Mouse (Mus musculus) CD4-positive, CD25-positive, alpha-beta regulatory T cell, adult 2 months (primary cell): Measurements from ENCODE around the gene Nthl1.

Source experiments
- DNase-seq: peaks from one replicate; pipeline ENCODE4 v3.0.0-alpha.2; 2012; ENCODE audit warnings: low read depth, low spot score

The Nthl1 gene

DNA sequence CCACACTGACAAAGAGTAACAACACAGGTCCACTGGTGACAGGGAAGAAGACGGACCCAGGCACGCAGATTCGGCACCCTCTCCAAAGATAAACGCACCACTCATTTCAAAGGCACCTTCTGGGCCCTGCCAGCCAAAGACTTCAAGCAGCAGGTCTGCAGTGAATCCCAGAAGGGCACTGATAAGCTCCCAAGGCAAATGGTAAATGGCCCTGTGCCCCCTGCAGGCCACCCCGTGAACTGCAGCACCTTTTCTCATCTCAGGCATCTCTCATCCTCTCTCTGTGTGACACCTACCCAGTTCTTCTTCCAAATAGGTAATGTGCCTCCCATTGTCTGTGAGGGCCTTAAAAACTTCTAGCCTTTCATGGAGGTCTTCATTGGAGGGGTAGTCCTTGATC lies 3.8 kb upstream of the Nthl1 start:
- peak; percentile 82 for DNase-seq

DNA sequence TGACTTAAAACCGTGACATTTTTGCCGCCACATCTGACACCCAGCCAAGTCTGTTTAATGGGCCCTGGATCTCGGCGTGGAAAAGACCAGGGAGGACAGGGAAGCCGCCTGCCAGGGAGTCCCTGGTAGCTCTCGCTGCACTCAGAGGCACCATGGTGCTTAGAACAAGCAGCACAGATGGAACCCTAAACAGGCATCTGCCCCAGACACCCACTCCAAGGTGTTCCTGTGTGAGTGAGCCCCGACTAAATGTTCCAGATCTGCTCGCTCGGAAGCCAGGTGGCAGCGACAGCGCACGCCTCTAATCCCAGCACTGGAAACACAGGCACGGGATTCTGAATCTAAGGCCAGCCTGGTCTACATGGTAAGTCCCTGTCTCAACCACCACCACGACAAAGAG lies 2.4 kb upstream of the Nthl1 start:
- no peak for DNase-seq

DNA sequence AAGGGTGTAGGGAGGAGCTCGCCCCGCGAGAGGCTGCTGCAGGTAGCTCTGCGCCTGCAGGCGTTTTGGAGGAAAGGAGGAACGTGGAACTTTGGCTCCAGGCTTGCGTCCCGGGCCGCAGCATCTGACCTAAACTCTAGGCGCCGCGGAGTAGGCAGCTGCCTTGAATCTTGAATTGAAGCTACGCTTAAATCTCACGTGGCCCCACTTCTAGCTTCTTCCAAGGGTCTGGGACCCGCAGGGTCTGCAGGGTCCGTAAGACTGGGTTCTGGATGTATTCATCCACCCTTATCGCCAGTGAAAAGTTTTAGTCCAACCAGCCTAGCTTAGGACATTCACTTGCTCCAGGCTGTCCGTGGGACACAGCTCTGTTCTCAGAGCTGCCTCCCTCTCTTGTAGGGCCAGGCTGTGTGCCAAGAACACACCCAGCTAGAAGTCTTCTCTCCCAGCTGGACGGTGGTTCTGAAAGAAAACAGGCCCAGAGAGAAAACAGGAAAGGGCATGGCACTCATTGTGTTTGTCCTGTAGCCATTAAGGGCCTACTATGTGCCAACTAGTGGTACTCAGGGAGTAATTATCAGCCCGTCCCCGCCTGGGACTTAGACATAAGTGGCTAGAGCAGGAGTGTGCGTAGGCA lies 451 bp downstream of the Nthl1 start:
- DNase-seq: no peak

DNA sequence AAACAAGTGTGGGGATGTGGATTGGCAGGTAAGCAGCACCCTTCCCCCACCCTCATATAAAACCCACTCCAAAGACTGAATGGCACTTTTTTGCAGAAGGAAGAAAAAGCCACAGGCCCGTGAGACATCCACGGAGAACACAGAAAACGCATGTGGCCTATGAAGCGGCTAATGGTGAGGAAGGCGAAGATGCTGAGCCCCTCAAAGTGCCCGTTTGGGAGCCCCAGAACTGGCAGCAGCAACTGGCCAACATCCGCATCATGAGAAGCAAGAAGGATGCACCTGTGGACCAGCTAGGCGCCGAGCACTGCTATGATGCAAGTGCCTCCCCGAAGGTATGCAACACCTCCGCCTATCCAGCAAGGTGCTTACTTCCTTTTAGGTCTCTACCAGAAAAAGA lies 1.4 kb downstream of the Nthl1 start:
- DNase-seq: no peak

DNA sequence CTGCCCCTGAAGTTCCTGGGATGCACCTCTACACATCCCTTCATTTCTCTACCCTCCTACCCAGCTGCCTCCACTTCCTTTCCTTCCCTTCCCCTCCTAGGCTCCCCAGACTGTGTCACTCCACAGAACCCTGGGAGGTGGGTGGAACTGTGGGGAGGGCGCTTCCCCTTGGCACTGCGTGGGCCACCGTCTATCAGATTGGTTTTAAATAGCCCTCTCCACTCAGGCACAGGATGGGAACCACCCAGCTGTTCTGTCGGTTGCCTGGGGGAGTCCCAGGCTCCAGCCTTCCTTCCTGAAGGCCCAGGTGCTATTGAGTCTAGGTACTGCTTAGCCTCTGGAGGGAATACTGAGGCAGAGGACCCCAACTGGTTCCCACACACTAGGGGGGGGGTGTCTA lies 2.5 kb downstream of the Nthl1 start:
- no peak for DNase-seq

DNA sequence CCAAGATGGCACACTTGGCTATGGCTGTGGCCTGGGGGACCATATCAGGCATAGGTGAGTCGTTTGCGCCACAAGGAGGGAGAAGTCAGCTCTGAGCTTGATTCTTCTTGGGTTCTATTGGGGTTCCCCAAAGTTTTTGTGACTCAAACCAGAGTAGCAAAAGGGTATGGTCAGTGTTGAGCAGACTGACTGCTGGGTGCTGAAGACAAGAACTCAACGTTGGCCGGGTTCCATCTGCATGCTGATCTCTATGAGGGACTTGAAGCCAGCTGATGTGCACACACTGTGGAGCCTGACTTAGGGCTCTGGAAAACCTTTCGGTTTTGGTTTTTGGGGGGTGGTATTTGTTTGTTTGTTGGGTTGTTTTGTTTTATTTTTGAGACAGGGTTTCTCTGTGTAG lies 3.2 kb downstream of the Nthl1 start:
- no peak for DNase-seq

DNA sequence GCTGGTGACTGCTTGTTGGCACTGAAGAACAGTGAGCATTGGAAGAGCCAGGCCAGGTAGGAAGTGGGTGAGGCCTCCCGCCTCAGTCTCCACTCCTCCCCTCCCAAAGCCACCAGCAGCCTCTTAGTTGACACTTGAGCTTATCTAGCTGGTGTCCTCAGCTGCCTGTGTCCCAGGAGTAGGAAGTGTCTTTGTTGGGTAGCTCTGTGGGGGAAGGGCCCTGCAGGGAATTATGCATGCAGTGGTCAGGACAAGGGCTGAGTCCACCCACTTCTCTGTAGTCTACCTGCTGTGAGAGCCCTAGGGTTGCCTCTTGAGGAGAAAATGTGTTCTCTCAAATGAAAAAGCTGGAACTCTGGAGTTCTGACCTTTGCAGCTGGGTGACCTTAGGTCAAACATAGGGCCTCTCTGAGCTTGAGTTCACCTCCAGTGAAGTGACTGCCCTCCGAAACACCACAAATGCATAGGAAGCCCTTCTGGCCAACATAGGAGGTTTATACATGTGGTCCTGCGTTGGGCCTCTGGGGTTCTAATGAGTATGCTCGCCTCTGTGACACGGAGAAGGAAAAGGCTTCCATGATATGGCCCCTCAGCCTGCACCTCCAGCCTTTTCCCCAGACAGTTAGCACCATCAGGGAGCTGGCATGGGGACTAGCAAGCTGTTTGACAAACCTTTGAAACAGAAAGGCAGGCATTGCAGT lies 4.5 kb downstream of the Nthl1 start:
- no peak for DNase-seq

DNA sequence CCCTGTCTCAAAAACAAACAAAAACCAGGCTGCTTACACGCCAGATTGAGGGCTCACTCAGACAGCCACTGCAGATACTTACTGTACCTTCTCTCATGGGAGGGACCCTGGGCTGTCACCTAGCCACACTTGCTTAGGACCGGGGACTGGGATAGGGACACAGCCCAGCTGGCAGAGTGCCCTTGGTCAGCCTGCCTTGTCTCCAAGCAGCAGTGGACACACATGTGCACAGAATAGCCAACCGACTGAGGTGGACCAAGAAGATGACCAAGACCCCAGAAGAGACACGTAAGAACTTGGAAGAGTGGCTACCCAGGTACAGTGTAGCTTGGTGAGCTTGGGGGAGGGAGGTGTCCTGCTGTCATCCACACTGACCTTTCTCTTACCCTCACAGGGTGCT lies 5.7 kb downstream of the Nthl1 start:
- no peak for DNase-seq

DNA sequence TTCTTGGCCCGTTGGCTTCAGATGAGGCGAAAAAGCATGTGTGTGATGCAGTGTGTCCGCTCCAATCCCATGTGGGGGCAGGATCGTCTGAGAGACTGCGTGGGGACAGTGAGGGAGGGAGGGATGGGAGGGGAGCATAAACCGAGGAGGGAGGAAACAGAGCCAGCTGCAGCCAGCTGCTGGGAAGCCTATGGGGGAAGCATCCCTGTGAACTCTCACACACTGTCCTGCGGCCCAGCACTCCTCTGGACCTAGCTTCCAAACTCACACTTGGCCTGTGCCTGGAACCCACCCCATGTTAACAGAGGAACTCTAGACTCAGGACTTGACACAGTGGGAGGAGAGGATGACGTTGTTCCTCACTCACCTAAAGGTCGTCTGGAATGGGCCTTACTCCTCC lies 6.4 kb downstream of the Nthl1 start:
- no peak for DNase-seq

DNA sequence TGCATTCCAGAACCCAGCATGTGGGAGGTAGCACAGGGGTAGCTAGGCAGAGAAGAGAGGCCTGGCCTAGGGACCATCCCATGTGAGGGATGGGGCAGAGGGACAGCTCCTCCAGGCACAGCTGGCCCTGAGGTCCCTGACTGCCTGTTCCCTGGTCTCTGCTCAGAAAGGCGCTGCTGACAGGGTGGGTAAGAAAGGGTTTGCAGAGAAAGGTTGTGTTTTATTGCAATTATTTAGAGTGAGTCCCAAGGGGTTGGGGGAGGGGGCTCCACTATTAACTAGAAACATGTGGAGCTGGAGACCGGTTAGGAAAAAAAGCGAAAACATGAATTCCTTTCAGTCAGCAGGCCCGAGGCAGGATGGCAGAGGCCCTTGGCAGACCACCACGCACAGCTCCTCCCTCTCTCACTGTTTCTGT lies 7.1 kb downstream of the Nthl1 start:
- DNase-seq: no peak

DNA sequence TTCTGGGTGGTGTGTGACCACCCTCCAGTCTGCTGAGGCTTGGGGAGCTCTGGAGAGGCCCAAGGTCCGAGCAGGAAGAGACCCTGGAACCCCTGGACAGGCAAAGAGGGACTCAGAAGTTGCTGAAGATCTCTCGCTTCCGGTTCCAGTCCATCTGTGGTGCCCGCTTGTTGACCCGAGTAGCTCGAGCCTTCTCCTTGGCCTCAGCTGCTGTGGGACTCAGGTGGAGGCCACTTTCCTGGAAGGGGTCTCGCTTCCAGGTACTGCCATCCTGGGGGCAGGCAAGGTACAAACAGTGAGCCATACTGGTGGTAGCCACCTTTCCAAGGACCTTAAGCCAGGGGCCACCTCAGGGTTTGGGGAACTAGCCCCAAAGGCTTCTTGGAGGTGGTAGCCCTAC lies 7.6 kb downstream of the Nthl1 start:
- DNase-seq: no peak

DNA sequence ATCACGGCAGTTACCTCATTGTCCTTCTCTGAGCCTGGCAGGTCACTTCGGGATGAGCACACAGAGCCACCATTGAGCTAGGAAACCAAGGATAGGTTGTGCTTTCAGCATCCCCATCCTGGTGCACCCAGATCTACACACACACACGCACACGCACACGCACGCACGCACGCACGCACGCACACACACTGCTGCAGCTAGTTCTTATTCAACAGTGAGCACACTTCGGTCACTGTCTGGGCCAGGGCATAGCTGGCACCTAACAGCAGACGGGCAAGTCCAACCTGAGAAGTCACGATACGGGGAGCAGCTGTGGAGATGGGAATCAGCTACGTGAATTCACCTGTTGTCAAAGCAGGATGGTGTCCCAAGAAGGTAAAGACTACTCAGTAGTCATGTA lies 8.1 kb downstream of the Nthl1 start:
- no peak for DNase-seq

DNA sequence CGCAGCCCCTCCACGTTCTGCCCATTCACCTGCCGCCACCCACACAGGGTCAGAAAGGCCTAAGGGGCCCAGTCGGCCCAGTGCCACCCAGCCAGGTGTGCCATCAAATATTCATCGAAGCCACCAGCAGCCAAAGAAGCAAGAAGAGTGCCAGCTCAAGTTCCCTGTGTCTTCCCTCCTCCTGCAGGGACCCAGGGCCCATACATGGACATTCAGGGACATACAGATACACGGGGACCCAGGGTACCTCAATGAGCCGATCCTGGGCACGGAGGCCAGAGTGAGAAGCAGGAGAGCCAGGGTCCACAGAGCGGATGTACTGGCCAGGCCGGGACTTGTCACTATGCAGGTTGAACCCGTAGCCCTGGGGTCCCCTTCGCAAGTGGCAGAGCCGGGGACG lies 9.5 kb downstream of the Nthl1 start:
- DNase-seq: no peak

DNA sequence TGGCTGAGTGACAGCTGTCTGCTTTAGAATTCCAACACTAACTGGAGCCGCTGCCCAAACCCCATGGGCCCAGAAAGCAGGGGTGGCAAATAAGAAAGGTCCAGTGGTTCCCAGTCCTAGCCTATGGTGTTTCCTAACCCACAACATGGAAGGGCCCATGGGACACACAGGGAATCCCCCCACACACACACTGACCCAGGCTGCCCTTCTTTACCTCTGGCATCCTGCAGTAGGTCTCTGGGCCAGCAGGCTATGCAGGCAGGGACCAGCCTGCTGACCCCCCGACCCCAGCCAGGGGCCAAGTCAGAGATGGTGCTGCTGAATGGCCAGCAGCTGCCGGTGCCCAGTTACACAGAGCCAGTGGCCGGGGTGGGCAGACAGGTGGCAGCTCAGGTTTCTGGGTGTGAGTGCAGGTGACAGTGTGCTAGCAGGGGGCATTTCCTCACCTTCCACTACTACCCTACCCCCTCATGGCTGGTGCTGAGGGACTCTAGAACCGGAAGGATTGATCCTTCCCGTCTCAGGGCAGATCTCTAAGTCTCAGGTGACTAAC lies 10.4 kb downstream of the Nthl1 start:
- no peak for DNase-seq

DNA sequence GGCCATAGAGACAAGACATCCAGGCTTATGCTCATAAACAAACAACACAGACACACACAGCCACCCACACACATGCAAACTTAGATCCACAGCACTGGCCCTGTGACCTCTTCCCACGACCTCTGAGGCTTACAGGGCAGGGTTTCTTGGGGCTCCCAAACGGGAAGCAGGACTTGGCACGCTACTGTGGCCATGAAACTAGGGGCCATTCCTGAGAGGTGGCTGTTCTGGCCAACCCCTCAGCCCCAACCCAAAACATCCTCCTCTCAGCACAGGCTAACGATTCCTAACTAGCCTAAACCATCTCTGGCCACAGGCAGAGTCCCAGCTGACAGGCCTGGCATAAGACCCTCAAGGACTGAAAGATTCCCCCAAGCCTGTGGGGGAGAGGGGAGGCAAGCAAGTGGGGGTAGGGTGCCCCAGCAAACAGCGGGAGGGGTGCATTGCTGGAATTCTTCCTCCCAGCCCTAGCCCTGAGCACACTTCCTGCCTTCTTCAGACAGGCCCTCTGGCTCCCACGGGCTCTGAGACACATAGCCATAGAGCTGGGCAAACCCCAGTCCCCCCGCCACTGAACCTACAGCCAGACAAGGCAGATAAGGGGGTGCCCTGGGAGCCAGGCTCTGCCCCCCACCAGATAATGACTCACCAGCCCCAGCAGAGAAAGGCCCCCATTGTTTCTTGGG lies 11.7 kb downstream of the Nthl1 start:
- DNase-seq: no peak

DNA sequence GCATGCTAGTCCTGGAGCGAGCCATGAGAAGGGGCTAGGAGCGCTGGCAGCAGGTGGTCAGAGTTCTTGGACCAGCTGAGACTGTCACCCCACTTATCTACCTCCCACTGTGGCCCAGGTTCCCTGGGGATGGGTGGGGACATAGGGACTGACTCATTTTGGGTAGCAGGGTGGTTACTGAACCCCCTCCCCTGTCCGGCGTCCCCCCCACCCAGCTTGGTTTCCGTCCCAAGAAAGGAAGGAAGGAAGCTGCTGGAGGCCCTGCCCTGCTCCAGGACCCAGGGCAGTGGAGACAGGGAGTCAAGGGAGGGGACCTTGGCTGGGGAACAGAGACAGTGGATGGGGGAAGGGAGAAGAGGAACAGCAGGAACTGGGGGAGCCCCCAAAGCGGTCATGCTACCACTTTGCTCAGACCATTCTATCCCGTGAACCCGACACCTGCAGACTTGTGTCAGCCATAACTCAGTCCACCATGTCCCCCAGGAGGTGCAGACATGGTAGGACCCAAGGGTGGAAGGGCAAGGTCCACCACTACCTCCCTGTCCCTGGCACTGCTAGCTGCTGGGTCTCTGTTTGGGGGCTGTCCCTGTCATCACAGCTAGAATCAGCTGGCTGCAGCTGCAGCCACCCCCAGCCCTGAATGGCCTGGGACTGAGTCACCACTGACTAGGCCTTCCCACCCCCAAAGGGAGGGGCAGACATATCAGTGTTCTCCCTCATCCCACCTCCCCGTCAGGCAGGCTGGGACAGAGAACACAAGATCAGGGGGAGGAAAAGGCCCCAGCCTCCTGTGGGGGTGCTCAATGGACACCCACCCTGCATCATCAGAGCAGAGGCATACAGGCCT lies 12.6 kb downstream of the Nthl1 start:
- DNase-seq: no peak

DNA sequence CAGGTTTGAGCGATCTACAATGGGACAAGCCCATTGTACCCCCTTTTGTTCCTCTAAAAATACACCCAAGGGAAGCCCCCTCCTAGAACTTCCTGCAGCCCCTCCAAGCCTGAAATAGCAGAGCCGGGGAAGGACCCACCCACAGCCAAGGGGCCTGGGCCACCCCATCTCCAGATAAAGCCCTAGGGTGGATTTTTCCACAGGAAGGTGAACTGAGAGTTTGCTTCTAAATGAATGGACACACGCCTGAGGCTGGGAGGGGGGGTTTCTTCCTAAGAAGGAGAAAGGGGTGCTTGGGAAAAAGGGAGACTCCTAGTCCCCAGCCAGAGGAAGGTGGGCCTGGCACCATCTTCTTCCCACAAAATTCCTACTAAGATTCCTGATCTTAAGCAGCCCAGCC lies 13.4 kb downstream of the Nthl1 start:
- DNase-seq: no peak

DNA sequence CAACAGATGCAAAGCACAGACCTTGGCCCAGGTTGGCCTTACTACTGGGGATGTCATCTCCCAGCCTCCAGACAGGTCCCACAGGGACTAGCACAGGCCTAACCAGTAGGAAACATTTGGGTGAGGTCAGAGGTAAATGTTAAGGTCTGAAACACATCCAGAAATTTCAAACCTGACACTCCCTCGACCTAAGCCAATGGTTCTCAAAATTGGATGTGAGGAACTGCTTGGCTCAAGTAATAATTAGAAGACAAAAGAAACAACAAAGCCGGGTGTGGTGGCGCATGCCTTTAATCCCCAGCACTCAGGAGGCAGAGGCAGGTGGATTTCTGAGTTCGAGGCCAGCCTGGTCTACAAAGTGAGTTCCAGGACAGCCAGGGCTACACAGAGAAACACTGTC lies 13.9 kb downstream of the Nthl1 start:
- no peak for DNase-seq

DNA sequence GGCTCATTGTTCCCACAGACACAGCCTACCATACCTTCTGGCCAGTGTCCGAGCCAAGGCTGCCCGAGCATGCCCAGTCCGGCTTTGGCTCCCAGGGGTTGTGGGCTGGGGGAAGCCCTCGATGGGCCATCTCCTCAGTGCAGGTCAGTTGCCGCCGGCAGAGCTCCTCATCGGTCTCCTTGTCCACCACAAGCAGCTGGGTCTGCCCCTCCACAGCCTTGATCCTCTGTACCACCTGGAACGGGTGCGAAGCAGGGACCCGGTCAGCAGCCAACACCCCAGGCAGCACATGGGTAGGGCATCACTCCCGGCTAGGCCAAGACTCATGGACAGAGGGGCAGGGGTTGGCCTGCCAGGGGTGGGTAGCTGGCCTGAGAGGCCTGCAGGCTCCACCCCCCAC lies 15.0 kb downstream of the Nthl1 start:
- DNase-seq: no peak

DNA sequence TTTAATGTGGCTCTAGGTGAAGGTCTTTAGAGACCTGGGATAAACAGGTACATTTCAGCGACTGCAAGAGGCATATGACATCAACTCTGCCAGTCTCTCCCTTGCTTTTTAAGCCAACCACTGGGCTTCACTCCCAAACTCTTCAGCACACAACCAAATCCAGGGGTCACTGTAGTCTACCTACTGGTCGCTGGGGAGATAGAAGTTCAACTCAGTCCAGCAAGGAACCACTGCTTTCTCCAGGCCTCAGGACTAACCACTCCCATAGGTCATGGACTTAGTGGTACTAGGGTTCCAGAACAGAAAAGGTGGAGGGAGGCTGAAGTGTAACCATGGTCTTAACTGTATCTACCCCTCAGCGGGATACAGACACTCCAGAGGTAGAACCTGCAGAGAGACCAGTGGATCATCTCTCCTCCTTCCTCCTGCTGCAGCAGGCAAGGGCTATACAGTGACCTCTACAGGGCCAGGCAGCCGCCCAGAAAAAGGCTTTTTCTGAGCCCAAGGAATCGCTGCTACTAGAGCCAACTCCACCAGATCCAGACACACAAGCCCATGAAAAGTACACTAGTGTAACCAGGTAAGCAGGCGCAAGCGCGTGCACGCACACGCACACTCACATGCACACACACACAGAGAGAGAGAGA lies 16.4 kb downstream of the Nthl1 start:
- DNase-seq: no peak

DNA sequence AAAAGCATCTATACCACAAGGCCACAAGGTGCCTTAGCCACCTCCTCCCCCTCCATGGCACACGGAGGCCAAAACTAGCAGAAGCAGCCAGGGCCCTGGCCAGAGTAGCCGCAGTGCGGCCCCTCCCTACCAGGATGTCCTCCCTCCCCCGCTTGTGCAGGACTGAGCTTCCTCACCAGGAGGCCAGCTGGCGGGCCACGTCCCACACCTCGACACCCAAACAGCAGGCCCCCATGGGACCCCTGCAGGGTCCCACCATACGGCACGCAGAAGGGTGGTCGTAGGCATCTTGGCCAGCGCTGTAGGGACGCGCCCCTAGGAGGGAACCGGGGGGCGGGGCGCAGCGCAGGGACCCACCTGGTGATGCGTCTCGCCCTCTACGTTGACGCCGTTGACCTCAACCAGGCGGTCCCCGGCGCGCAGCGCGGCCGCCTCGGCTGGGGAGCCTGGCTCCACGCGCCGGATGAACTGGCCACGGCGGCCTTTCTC lies 17.1 kb downstream of the Nthl1 start:
- no peak for DNase-seq
